8 mouse cellular contexts compared by ENCODE assay signal in genomic region chr11:119428649-119429136, GRCm38 (mm10). TPM values are rescaled to one million over a fixed set of nuclear protein-coding genes. Genes with fewer than 3 reads are reported as not detected.
DNase-seq lines count a peak whose midpoint lies in the region; ATAC-seq lines count a peak whose summit lies in the region.

No protein-coding gene starts in this region.

- H3K4me2 ChIP-seq in embryonic facial prominence, embryonic 12.5 days (replicated peaks) = peak overlapping the region; percentile 52
- H3K4me2 ChIP-seq in heart, embryonic 15.5 days = peak overlapping the region; percentile 53

- no peaks in the 10 kb centered on the region for H3K9me3 ChIP-seq in embryonic facial prominence, embryonic 12.5 days
- H3K9me3 ChIP-seq in heart, embryonic 15.5 days (replicated peaks) = no peaks in the 10 kb centered on the region
- H3K9me3 ChIP-seq in megakaryocyte, embryonic 14.5 days = no peaks in the 10 kb centered on the region

- H3K4me3 ChIP-seq in embryonic facial prominence, embryonic 12.5 days = peak overlapping the region; percentile 26
- peak overlapping the region; percentile 22 for H3K4me3 ChIP-seq in heart, embryonic 15.5 days
- peak overlapping the region; percentile 83 for H3K4me3 ChIP-seq in megakaryocyte, embryonic 14.5 days (replicated peaks)

- ATAC-seq in embryonic facial prominence, embryonic 12.5 days (ENCODE audit: insufficient number of reproducible peaks, insufficient read depth, low FRiP score, low TSS enrichment) = no peak
- ATAC-seq in heart, embryonic 15.5 days (replicated peaks; ENCODE audit: insufficient number of reproducible peaks, insufficient read depth, low FRiP score, low read depth) = peak; percentile 63; the same call in 1 of the 2 replicates

- peaks cover 8% of the 10 kb centered on the region for H3K4me1 ChIP-seq in embryonic facial prominence, embryonic 12.5 days
- H3K4me1 ChIP-seq in heart, embryonic 15.5 days (replicated peaks) = peaks cover 16% of the 10 kb centered on the region
- peaks cover 20% of the 10 kb centered on the region for H3K4me1 ChIP-seq in megakaryocyte, embryonic 14.5 days

- DNase-seq in ovary, postnatal 36 days (ENCODE audit: low spot score) = peak; percentile 36
- no peak for DNase-seq in ovary, adult 18-20 months (ENCODE audit: low spot score)
- DNase-seq in kidney, postnatal 14 days = peak; percentile 74
- DNase-seq in spleen, postnatal 14 days (ENCODE audit: low spot score in 2 of 2) = peak; percentile 57 to 61
- no peak for DNase-seq in cerebellum, adult 11 months

- no peaks in the 10 kb centered on the region for H3K27me3 ChIP-seq in embryonic facial prominence, embryonic 12.5 days
- H3K27me3 ChIP-seq in heart, embryonic 15.5 days = no peaks in the 10 kb centered on the region
- H3K27me3 ChIP-seq in megakaryocyte, embryonic 14.5 days (replicated peaks) = peaks cover 5% of the 10 kb centered on the region

- H3K9ac ChIP-seq in embryonic facial prominence, embryonic 12.5 days = no peak overlapping the region
- no peak overlapping the region for H3K9ac ChIP-seq in heart, embryonic 15.5 days

- H3K27ac ChIP-seq in embryonic facial prominence, embryonic 12.5 days = no peak overlapping the region
- H3K27ac ChIP-seq in heart, embryonic 15.5 days = peak overlapping the region; percentile 23

- H3K36me3 ChIP-seq in embryonic facial prominence, embryonic 12.5 days = no peaks in the 10 kb centered on the region
- H3K36me3 ChIP-seq in heart, embryonic 15.5 days = peaks cover 67% of the 10 kb centered on the region
- peaks cover 91% of the 10 kb centered on the region for H3K36me3 ChIP-seq in megakaryocyte, embryonic 14.5 days (replicated peaks; ENCODE audit: low read length)

- WGBS in embryonic facial prominence, embryonic 12.5 days = 2% methylated on average over 28 of the region's 35 CpGs
- WGBS in heart, embryonic 15.5 days = under 1% methylated on average over 21 of the region's 35 CpGs

RNA-seq across cellular contexts. Expression of gene Rnf213, which starts 35.8 kb away (rescaled TPM):
- 1.6 and 1.7 TPM in 2 replicates for polyA plus RNA-seq in embryonic facial prominence, embryonic 12.5 days (2016; fragmentation: Nextera tagmentation; extraction: Ambion mirVana)
- 4.6 and 6.4 TPM in 2 replicates for polyA plus RNA-seq in heart, embryonic 15.5 days (2015; fragmentation: Nextera tagmentation; extraction: Ambion mirVana)
- 1.2 TPM in 1 of 2 replicates, not detected in the other for polyA plus RNA-seq in megakaryocyte, embryonic 14.5 days (2012; ENCODE audit: insufficient read depth, low replicate concordance)

Comparison
In these comparisons a context has a peak if more than half of its experiments do, and no peak if none do; other contexts are left out.
1. DNase-seq: peak in ovary, postnatal 36 days (single experiment), kidney, postnatal 14 days (single experiment) and spleen, postnatal 14 days (2 of 2); none in ovary, adult 18-20 months (single experiment) and cerebellum, adult 11 months (single experiment).
2. H3K4me3 ChIP-seq: peak in every context shown above with its lines; median percentile 83 in megakaryocyte, embryonic 14.5 days; 26 in embryonic facial prominence, embryonic 12.5 days; 22 in heart, embryonic 15.5 days.